In genomic region chr9:101690402-101690861, GRCm38 (mm10) we compare ENCODE assay signal across 10 mouse cellular contexts.
DNase-seq lines count a peak whose midpoint lies in the region; ATAC-seq lines count a peak whose summit lies in the region.
"Had no signal": no experiment of that assay in that cellular context is flagged by ENCODE, and none has a peak within 500 bp of the region (broad histone marks: within the 10 kb centered on the region; RNA-seq: fewer than 3 reads in every experiment).

No protein-coding gene starts in this region.

- peak overlapping the region; percentile 11 for H3K4me2 ChIP-seq in heart, embryonic 13.5 days
- peak overlapping the region; percentile 54 for H3K4me2 ChIP-seq in forebrain, embryonic 12.5 days
- H3K4me2 ChIP-seq in intestine, embryonic 16.5 days (ENCODE audit: low read depth, low read length) = peak overlapping the region; percentile 30; the same call in 1 of the 2 replicates
- H3K4me2 ChIP-seq in neural tube, embryonic 12.5 days (replicated peaks) = peak overlapping the region; percentile 53

- no peak overlapping the region for H3K9ac ChIP-seq in heart, embryonic 13.5 days
- H3K9ac ChIP-seq in forebrain, embryonic 12.5 days = peak overlapping the region; percentile 47; the same call in 1 of the 2 replicates
- no peak overlapping the region for H3K9ac ChIP-seq in intestine, embryonic 16.5 days (ENCODE audit: low read depth, low read length)
- peak overlapping the region; percentile 52 for H3K9ac ChIP-seq in neural tube, embryonic 12.5 days

- no peaks in the 10 kb centered on the region for H3K9me3 ChIP-seq in heart, embryonic 13.5 days
- no peaks in the 10 kb centered on the region for H3K9me3 ChIP-seq in forebrain, embryonic 12.5 days
- H3K9me3 ChIP-seq in intestine, embryonic 16.5 days (ENCODE audit: control insufficient read depth, low read length) = no peaks in the 10 kb centered on the region
- H3K9me3 ChIP-seq in neural tube, embryonic 12.5 days = no peaks in the 10 kb centered on the region

- peaks cover 50% of the 10 kb centered on the region for H3K27me3 ChIP-seq in heart, embryonic 13.5 days (replicated peaks)
- H3K27me3 ChIP-seq in forebrain, embryonic 12.5 days = peaks cover 19% of the 10 kb centered on the region
- no peaks in the 10 kb centered on the region for H3K27me3 ChIP-seq in intestine, embryonic 16.5 days (replicated peaks; ENCODE audit: control insufficient read depth, insufficient read depth, low read length)
- no peaks in the 10 kb centered on the region for H3K27me3 ChIP-seq in neural tube, embryonic 12.5 days (replicated peaks)

- H3K4me3 ChIP-seq in heart, embryonic 13.5 days = no peak overlapping the region
- peak overlapping the region; percentile 25 for H3K4me3 ChIP-seq in forebrain, embryonic 12.5 days (replicated peaks)
- no peak overlapping the region for H3K4me3 ChIP-seq in intestine, embryonic 16.5 days (ENCODE audit: low read length)
- peak overlapping the region; percentile 15; the same call in 1 of the 2 replicates for H3K4me3 ChIP-seq in neural tube, embryonic 12.5 days
- H3K4me3 ChIP-seq: gastrocnemius, adult 2 months had no signal

- H3K27ac ChIP-seq in heart, embryonic 13.5 days (replicated peaks) = no peak overlapping the region
- H3K27ac ChIP-seq in forebrain, embryonic 12.5 days = peak overlapping the region; percentile 50; the same call in 1 of the 2 replicates
- H3K27ac ChIP-seq in intestine, embryonic 16.5 days (ENCODE audit: low read length) = no peak overlapping the region
- H3K27ac ChIP-seq in neural tube, embryonic 12.5 days = no peak overlapping the region
- H3K27ac ChIP-seq: gastrocnemius, adult 2 months; macrophage had no signal

- H3K4me1 ChIP-seq in heart, embryonic 13.5 days = no peaks in the 10 kb centered on the region
- peaks cover 18% of the 10 kb centered on the region for H3K4me1 ChIP-seq in forebrain, embryonic 12.5 days
- H3K4me1 ChIP-seq in intestine, embryonic 16.5 days (ENCODE audit: control insufficient read depth, insufficient read depth, low read length) = no peaks in the 10 kb centered on the region
- H3K4me1 ChIP-seq in neural tube, embryonic 12.5 days = peaks cover 10% of the 10 kb centered on the region; the same call in 1 of the 2 replicates

- no peak for DNase-seq in heart, postnatal 4 days
- DNase-seq in adrenal gland, adult 18-20 months (ENCODE audit: low spot score in 2 of 2) = no peak
- DNase-seq in thymus, postnatal 4 days = no peak

- no peak for ATAC-seq in heart, embryonic 13.5 days (ENCODE audit: extremely low read depth, insufficient number of reproducible peaks, low FRiP score, low TSS enrichment)
- peak; percentile 57; the same call in 1 of the 2 replicates for ATAC-seq in forebrain, embryonic 12.5 days (ENCODE audit: low FRiP score)
- ATAC-seq in intestine, embryonic 16.5 days = no peak
- no peak for ATAC-seq in neural tube, embryonic 12.5 days (ENCODE audit: low FRiP score, low read depth)
- ATAC-seq in inflammation-experienced regulatory T-cells, adult 6 months = no peak

- H3K36me3 ChIP-seq in heart, embryonic 13.5 days = no peaks in the 10 kb centered on the region
- H3K36me3 ChIP-seq in forebrain, embryonic 12.5 days (replicated peaks) = no peaks in the 10 kb centered on the region
- H3K36me3 ChIP-seq in intestine, embryonic 16.5 days (ENCODE audit: control insufficient read depth, insufficient read depth, low read length) = no peaks in the 10 kb centered on the region
- H3K36me3 ChIP-seq in neural tube, embryonic 12.5 days = no peaks in the 10 kb centered on the region

- 29% methylated on average over 12 of the region's 12 CpGs for WGBS in heart, embryonic 13.5 days
- WGBS in forebrain, embryonic 12.5 days = 4% methylated on average over 12 of the region's 12 CpGs
- WGBS in intestine, embryonic 16.5 days = 14% methylated on average over 12 of the region's 12 CpGs
- WGBS in neural tube, embryonic 12.5 days = 18% methylated on average over 12 of the region's 12 CpGs

Comparison
In these comparisons a context has a peak if more than half of its experiments do, and no peak if none do; other contexts are left out.
1. H3K4me3 ChIP-seq: peak in forebrain, embryonic 12.5 days (single experiment) and neural tube, embryonic 12.5 days (single experiment); none in heart, embryonic 13.5 days (single experiment) and intestine, embryonic 16.5 days (single experiment).
2. H3K9ac ChIP-seq: peak in forebrain, embryonic 12.5 days (single experiment) and neural tube, embryonic 12.5 days (single experiment); none in heart, embryonic 13.5 days (single experiment) and intestine, embryonic 16.5 days (single experiment).
3. Peak in every context shown above with its lines, with median percentiles within 50 percentile points of each other: H3K4me2 ChIP-seq.